Mouse (Mus musculus) myocyte (in vitro differentiated cells): ENCODE measurements around the gene Adora3.

ENCODE experiments used
- MAX ChIP-seq: IDR thresholded peaks from one replicate; pipeline ENCODE4 v1.6.1; 2011; ENCODE audit warnings: low read depth, mild to moderate bottlenecking, control low read depth
- MYOG ChIP-seq, 3 experiments: IDR thresholded peaks; one replicate each; pipeline ENCODE4 v1.6.1; 2011; ENCODE audit warnings: control low read depth in 2 of 3, low read depth in 2 of 3, mild to moderate bottlenecking in 2 of 3; ENCODE audit not compliant: insufficient read length in 2 of 3, control insufficient read depth in 1 of 3, insufficient read depth in 1 of 3
- POLR2A ChIP-seq: IDR thresholded peaks from one replicate; pipeline ENCODE4 v1.6.1; 2011; ENCODE audit warnings: low read depth, mild to moderate bottlenecking, control low read depth, moderate library complexity; ENCODE audit not compliant: insufficient read length
- POLR2AphosphoS2 ChIP-seq: IDR thresholded peaks from one replicate; pipeline ENCODE4 v1.6.1; 2011; ENCODE audit warnings: low read depth, control low read depth; ENCODE audit not compliant: insufficient read length
- REST ChIP-seq: IDR thresholded peaks from one replicate; pipeline ENCODE4 v1.6.1; 2011; ENCODE audit warnings: mild to moderate bottlenecking, control low read depth, moderate library complexity; ENCODE audit not compliant: insufficient read depth, insufficient read length

- TF ChIP-seq POLR2A (no peak), POLR2AphosphoS2 (no peak), MAX (no peak), MYOG (IDR thresholded peaks at IDR 0.05; ENCODE audit: control insufficient read depth in 1 of 3, insufficient read depth in 1 of 3, insufficient read length in 2 of 3, low read depth in 2 of 3) (no peak), REST (no peak)
Observed at GRCm38 (mm10) chr3:105836883-105837282, 33.8 kb upstream of the Adora3 start.
